Mouse (Mus musculus): ENCODE measurements at regions not wholly inside any gene's neighbourhood (a gene's known extent, or its start where the extent isn't known, plus 50 kb on each side); places are given as distances from the start of the nearest gene placed in this dataset.

GRCm38 (mm10) chr13:80611937-80612336, 271.2 kb upstream of the Arrdc3 start:
- H3K9ac ChIP-seq, result no peak overlapping the region
- 71% methylated on average over 11 of the region's 11 CpGs for WGBS
- peaks cover 9% of the 10 kb centered on the region; the same call in 1 of the 2 replicates for H3K4me1 ChIP-seq
- no peaks in the 10 kb centered on the region for H3K36me3 ChIP-seq (ENCODE audit: poor library complexity, severe bottlenecking)
- H3K27ac ChIP-seq, result no peak overlapping the region
- H3K4me2 ChIP-seq, result no peak overlapping the region
- ATAC-seq, result no peak
- H3K27me3 ChIP-seq, result no peaks in the 10 kb centered on the region
- H3K9me3 ChIP-seq (replicated peaks), result no peaks in the 10 kb centered on the region
- H3K4me3 ChIP-seq, result no peak overlapping the region

GRCm38 (mm10) chr13:80613167-80613883, 269.9 kb upstream of the Arrdc3 start:
- Histone ChIP-seq H3K4me2 (no peak overlapping the region), H3K9me3 (replicated peaks) (no peaks in the 10 kb centered on the region), H3K4me1 (peaks cover 9% of the 10 kb centered on the region; the same call in 1 of the 2 replicates), H3K4me3 (no peak overlapping the region), H3K27me3 (no peaks in the 10 kb centered on the region), H3K27ac (no peak overlapping the region), H3K9ac (no peak overlapping the region), H3K36me3 (ENCODE audit: poor library complexity, severe bottlenecking) (no peaks in the 10 kb centered on the region)
- ATAC-seq, result peak; percentile 66
- WGBS, result 59% methylated on average over 9 of the region's 9 CpGs

GRCm38 (mm10) chr13:80613884-80614247, 269.3 kb upstream of the Arrdc3 start:
- no peaks in the 10 kb centered on the region for H3K36me3 ChIP-seq (ENCODE audit: poor library complexity, severe bottlenecking)
- H3K9me3 ChIP-seq (replicated peaks), result no peaks in the 10 kb centered on the region
- H3K4me3 ChIP-seq, result no peak overlapping the region
- no peak overlapping the region for H3K27ac ChIP-seq
- peaks cover 9% of the 10 kb centered on the region; the same call in 1 of the 2 replicates for H3K4me1 ChIP-seq
- ATAC-seq, result peak; percentile 39; the same call in 1 of the 2 replicates
- H3K4me2 ChIP-seq, result no peak overlapping the region
- H3K9ac ChIP-seq, result no peak overlapping the region
- WGBS, result 35% methylated on average over 1 of the region's 1 CpGs
- H3K27me3 ChIP-seq, result no peaks in the 10 kb centered on the region

- H3K4me3 ChIP-seq, result no peak overlapping the region
- no peaks in the 10 kb centered on the region for H3K36me3 ChIP-seq (ENCODE audit: poor library complexity, severe bottlenecking)
- H3K4me1 ChIP-seq, result peaks cover 9% of the 10 kb centered on the region; the same call in 1 of the 2 replicates
- peak; percentile 73 for ATAC-seq
- H3K27ac ChIP-seq, result peak overlapping the region; percentile 44; the same call in 1 of the 2 replicates
- no peaks in the 10 kb centered on the region for H3K9me3 ChIP-seq (replicated peaks)
- no peak overlapping the region for H3K9ac ChIP-seq
- H3K27me3 ChIP-seq, result no peaks in the 10 kb centered on the region
- WGBS, result 48% methylated on average over 5 of the region's 5 CpGs
- H3K4me2 ChIP-seq, result no peak overlapping the region
Observed at GRCm38 (mm10) chr13:80614971-80615370, 268.2 kb upstream of the Arrdc3 start.

- Histone ChIP-seq H3K4me2 (peak overlapping the region; percentile 4; the same call in 1 of the 2 replicates), H3K4me1 (peaks cover 5% of the 10 kb centered on the region; the same call in 1 of the 2 replicates), H3K36me3 (ENCODE audit: poor library complexity, severe bottlenecking) (no peaks in the 10 kb centered on the region), H3K9ac (no peak overlapping the region), H3K27me3 (no peaks in the 10 kb centered on the region), H3K9me3 (replicated peaks) (no peaks in the 10 kb centered on the region), H3K4me3 (no peak overlapping the region), H3K27ac (no peak overlapping the region)
- peak; percentile 92 for ATAC-seq
- 0% methylated on average over 2 of the region's 2 CpGs for WGBS
Observed at GRCm38 (mm10) chr13:80623005-80623404, 260.2 kb upstream of the Arrdc3 start.

- Histone ChIP-seq H3K27me3 (no peaks in the 10 kb centered on the region), H3K9me3 (replicated peaks) (no peaks in the 10 kb centered on the region), H3K9ac (no peak overlapping the region), H3K4me3 (no peak overlapping the region), H3K4me2 (no peak overlapping the region), H3K27ac (no peak overlapping the region), H3K36me3 (ENCODE audit: poor library complexity, severe bottlenecking) (no peaks in the 10 kb centered on the region), H3K4me1 (no peaks in the 10 kb centered on the region)
- no peak for ATAC-seq
- WGBS, result 65% methylated on average over 2 of the region's 2 CpGs
Observed at GRCm38 (mm10) chr13:80641334-80641733, 241.8 kb upstream of the Arrdc3 start.

- Histone ChIP-seq H3K36me3 (ENCODE audit: poor library complexity, severe bottlenecking) (no peaks in the 10 kb centered on the region), H3K4me1 (no peaks in the 10 kb centered on the region), H3K4me2 (no peak overlapping the region), H3K27me3 (no peaks in the 10 kb centered on the region), H3K27ac (no peak overlapping the region), H3K9me3 (replicated peaks) (no peaks in the 10 kb centered on the region), H3K9ac (no peak overlapping the region), H3K4me3 (no peak overlapping the region)
- no peak for ATAC-seq
- 31% methylated on average over 4 of the region's 4 CpGs for WGBS
Observed at GRCm38 (mm10) chr13:80647578-80647977, 235.6 kb upstream of the Arrdc3 start.

- no peaks in the 10 kb centered on the region for H3K9me3 ChIP-seq (replicated peaks)
- WGBS, result 30% methylated on average over 8 of the region's 8 CpGs
- no peaks in the 10 kb centered on the region for H3K36me3 ChIP-seq (ENCODE audit: poor library complexity, severe bottlenecking)
- no peaks in the 10 kb centered on the region for H3K27me3 ChIP-seq
- H3K4me2 ChIP-seq, result no peak overlapping the region; the same call in 1 of the 2 replicates
- peaks cover 9% of the 10 kb centered on the region for H3K4me1 ChIP-seq
- H3K4me3 ChIP-seq, result no peak overlapping the region
- H3K27ac ChIP-seq, result no peak overlapping the region
- no peak overlapping the region for H3K9ac ChIP-seq
- peak; percentile 55; the same call in 1 of the 2 replicates for ATAC-seq
Observed at GRCm38 (mm10) chr13:80652967-80653539, 230.1 kb upstream of the Arrdc3 start.

- Histone ChIP-seq H3K4me1 (no peaks in the 10 kb centered on the region), H3K27me3 (no peaks in the 10 kb centered on the region)
- 76% methylated on average over 3 of the region's 3 CpGs for WGBS
Observed at GRCm38 (mm10) chr13:80666186-80666713, 216.9 kb upstream of the Arrdc3 start.

GRCm38 (mm10) chr13:80689871-80690270, 193.3 kb upstream of the Arrdc3 start:
- Histone ChIP-seq H3K27me3 (no peaks in the 10 kb centered on the region), H3K9me3 (replicated peaks) (no peaks in the 10 kb centered on the region), H3K36me3 (ENCODE audit: poor library complexity, severe bottlenecking) (no peaks in the 10 kb centered on the region), H3K4me1 (no peaks in the 10 kb centered on the region), H3K27ac (no peak overlapping the region), H3K4me3 (no peak overlapping the region), H3K4me2 (no peak overlapping the region), H3K9ac (no peak overlapping the region)
- ATAC-seq, result 0 out of 2 replicates have a peak, but pooled peaks have one; percentile 36

More at GRCm38 (mm10) chr13:80666186-80666713, 216.9 kb upstream of the Arrdc3 start:
- H3K27ac ChIP-seq, result no peak overlapping the region
- H3K9ac ChIP-seq, result no peak overlapping the region
- H3K4me3 ChIP-seq, result no peak overlapping the region
- no peak overlapping the region for H3K4me2 ChIP-seq
- ATAC-seq, result no peak
- no peaks in the 10 kb centered on the region for H3K36me3 ChIP-seq (ENCODE audit: poor library complexity, severe bottlenecking)
- H3K9me3 ChIP-seq (replicated peaks), result no peaks in the 10 kb centered on the region

GRCm38 (mm10) chr13:80690654-80691386, 192.4 kb upstream of the Arrdc3 start:
- H3K27me3 ChIP-seq, result no peaks in the 10 kb centered on the region
- ATAC-seq, result no peak
- H3K36me3 ChIP-seq (ENCODE audit: poor library complexity, severe bottlenecking), result no peaks in the 10 kb centered on the region
- H3K9me3 ChIP-seq (replicated peaks), result no peaks in the 10 kb centered on the region
- no peaks in the 10 kb centered on the region for H3K4me1 ChIP-seq
- 79% methylated on average over 4 of the region's 4 CpGs for WGBS
- H3K4me2 ChIP-seq, result no peak overlapping the region
- no peak overlapping the region for H3K27ac ChIP-seq
- H3K4me3 ChIP-seq, result no peak overlapping the region
- no peak overlapping the region for H3K9ac ChIP-seq
